Mouse (Mus musculus): Measurements from ENCODE around the gene Gm4565. TPM values are rescaled to one million over a fixed set of nuclear protein-coding genes. Genes with fewer than 3 reads are reported as not detected.
"Not testable (repeated sequence)": the region's sequence is repeated elsewhere in the genome, so short reads cannot be mapped to it uniquely, and the experiment has no call there.

Gm4565 gene
- polyA plus RNA-seq (2015; fragmentation: Nextera tagmentation; extraction: Ambion mirVana): not detected in 2 replicates

- H3K4me1 ChIP-seq; H3K27me3 ChIP-seq; H3K36me3 ChIP-seq; H3K4me3 ChIP-seq; ATAC-seq (ENCODE audit: low FRiP score, low read depth); H3K27ac ChIP-seq; H3K9ac ChIP-seq; H3K9me3 ChIP-seq; H3K4me2 ChIP-seq (replicated peaks): not testable (repeated sequence)
- WGBS: 81% methylated on average over 2 of the region's 4 CpGs
Observed at GRCm38 (mm10) chr7:22588027-22588426, at the start of gene Gm4565. TSS of gene Gm4565 (minus strand) at chr7:22588127.

- H3K27me3 ChIP-seq; H3K36me3 ChIP-seq; H3K9me3 ChIP-seq; ATAC-seq (ENCODE audit: low FRiP score, low read depth); H3K4me3 ChIP-seq; H3K27ac ChIP-seq; H3K4me2 ChIP-seq (replicated peaks); H3K9ac ChIP-seq; H3K4me1 ChIP-seq: not testable (repeated sequence)
- WGBS: no CpG with 5 or more reads among the region's 3 CpGs
Observed at GRCm38 (mm10) chr7:22565243-22565642, 22.7 kb downstream of the Gm4565 start, which contains the start of gene Gm4201. TSS of gene Gm4201 (minus strand) at chr7:22565343.

- H3K4me1 ChIP-seq; H3K27me3 ChIP-seq; H3K4me3 ChIP-seq; H3K9ac ChIP-seq; H3K9me3 ChIP-seq; H3K4me2 ChIP-seq (replicated peaks); ATAC-seq (ENCODE audit: low FRiP score, low read depth); H3K27ac ChIP-seq; H3K36me3 ChIP-seq: not testable (repeated sequence)
- WGBS: no CpG with 5 or more reads among the region's 1 CpGs
Observed at GRCm38 (mm10) chr7:22534787-22535186, 53.1 kb downstream of the Gm4565 start, which contains the start of gene Gm8677. TSS of gene Gm8677 (minus strand) at chr7:22534887.

Other genes with a start within 250 kb of the Gm4565 start
- not detected in 2 replicates for gene Gm8660, start 217.1 kb downstream of the Gm4565 start, polyA plus RNA-seq (2015; fragmentation: Nextera tagmentation; extraction: Ambion mirVana)
- not detected in 2 replicates for gene Vmn1r148, start 174.5 kb downstream of the Gm4565 start, polyA plus RNA-seq (2015; fragmentation: Nextera tagmentation; extraction: Ambion mirVana)
- gene Vmn1r149, start 149.9 kb downstream of the Gm4565 start, polyA plus RNA-seq (2015; fragmentation: Nextera tagmentation; extraction: Ambion mirVana): not detected in 2 replicates
- not detected in 2 replicates for gene Gm10665, start 124.1 kb downstream of the Gm4565 start, polyA plus RNA-seq (2015; fragmentation: Nextera tagmentation; extraction: Ambion mirVana)
- not detected in 2 replicates for gene Vmn1r151, start 88.4 kb downstream of the Gm4565 start, polyA plus RNA-seq (2015; fragmentation: Nextera tagmentation; extraction: Ambion mirVana)
- gene Vmn1r152, start 65.2 kb downstream of the Gm4565 start, polyA plus RNA-seq (2015; fragmentation: Nextera tagmentation; extraction: Ambion mirVana): not detected in 2 replicates
- gene Gm8677, start 53.2 kb downstream of the Gm4565 start, polyA plus RNA-seq (2015; fragmentation: Nextera tagmentation; extraction: Ambion mirVana): not detected in 2 replicates
- gene Gm4201, start 22.8 kb downstream of the Gm4565 start, polyA plus RNA-seq (2015; fragmentation: Nextera tagmentation; extraction: Ambion mirVana): not detected in 2 replicates
- gene Vmn1r155, start 69.9 kb upstream of the Gm4565 start, polyA plus RNA-seq (2015; fragmentation: Nextera tagmentation; extraction: Ambion mirVana): not detected in 2 replicates
- gene Gm8693, start 104.2 kb upstream of the Gm4565 start, polyA plus RNA-seq (2015; fragmentation: Nextera tagmentation; extraction: Ambion mirVana): not detected in 2 replicates
- gene Gm4567, start 131.6 kb upstream of the Gm4565 start, polyA plus RNA-seq (2015; fragmentation: Nextera tagmentation; extraction: Ambion mirVana): not detected in 2 replicates
- not detected in 2 replicates for gene Vmn1r157, start 173.6 kb upstream of the Gm4565 start, polyA plus RNA-seq (2015; fragmentation: Nextera tagmentation; extraction: Ambion mirVana)
- not detected in 2 replicates for gene Vmn1r158, start 202.7 kb upstream of the Gm4565 start, polyA plus RNA-seq (2015; fragmentation: Nextera tagmentation; extraction: Ambion mirVana)